8 mouse cellular contexts compared by ENCODE assay signal in the genomic region with DNA sequence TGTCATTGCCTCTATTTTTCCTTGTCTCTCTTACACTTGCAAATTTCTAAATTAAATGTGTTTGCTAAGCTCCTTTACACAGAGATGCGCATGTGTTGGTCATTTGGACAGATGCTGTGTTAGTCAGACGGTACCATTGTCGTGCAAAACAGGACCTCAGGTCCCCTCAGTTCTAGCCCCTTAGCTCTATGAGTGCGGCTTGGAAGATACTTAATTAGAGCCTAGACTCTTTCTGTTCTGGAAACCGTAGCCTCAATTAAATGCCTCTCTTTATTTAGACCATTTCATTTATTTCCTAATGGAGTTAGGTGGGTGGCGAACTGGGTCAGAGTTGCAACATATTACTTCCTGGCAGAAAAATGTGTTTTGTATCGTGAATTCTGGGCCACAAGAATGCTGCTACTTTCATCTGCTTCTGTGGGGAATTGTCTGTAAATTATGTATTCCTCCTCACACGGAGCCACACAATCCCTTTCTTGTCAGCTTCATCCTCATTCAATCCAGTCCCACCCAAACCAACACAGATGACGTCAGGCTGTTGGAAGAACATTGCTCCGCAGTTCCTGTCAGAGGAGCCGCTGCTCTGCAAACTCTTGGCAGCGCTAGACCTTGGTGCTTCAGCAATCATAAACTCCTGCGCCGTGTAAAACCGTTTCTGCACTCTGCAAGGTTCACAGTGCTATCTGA.
DNase-seq lines count a peak whose midpoint lies in the region; ATAC-seq and TF ChIP-seq lines count a peak whose summit lies in the region.

No protein-coding gene starts in this region.

- no peak overlapping the region for H3K9ac ChIP-seq in hindbrain, embryonic 12.5 days
- H3K9ac ChIP-seq in midbrain, embryonic 15.5 days: peak overlapping the region; percentile 21; the same call in 1 of the 2 replicates

- 31% methylated on average over 15 of the region's 15 CpGs for WGBS in hindbrain, embryonic 12.5 days
- 13% methylated on average over 15 of the region's 15 CpGs for WGBS in midbrain, embryonic 15.5 days

- intact Hi-C loops in left cerebral cortex, adult 2 months (cut with DNase I): loop anchor here (2.0 to 10.0 kb wide), 5 partner anchors 151 to 1697 kb away; a partner anchor contains a TSS

- peak overlapping the region; percentile 5; the same call in 1 of the 2 replicates for H3K4me3 ChIP-seq in hindbrain, embryonic 12.5 days
- peak overlapping the region; percentile 42 for H3K4me3 ChIP-seq in left cerebral cortex, adult 2 months
- peak overlapping the region; percentile 23 for H3K4me3 ChIP-seq in midbrain, embryonic 15.5 days

- no peak for TF ChIP-seq CTCF in left cerebral cortex, adult 2 months (IDR thresholded peaks at IDR 0.05)

- no peaks in the 10 kb centered on the region for H3K36me3 ChIP-seq in hindbrain, embryonic 12.5 days
- no peaks in the 10 kb centered on the region for H3K36me3 ChIP-seq in midbrain, embryonic 15.5 days (replicated peaks)

- peak; percentile 51 for ATAC-seq in hindbrain, embryonic 12.5 days (ENCODE audit: low FRiP score)
- peak; percentile 94 for ATAC-seq in midbrain, embryonic 15.5 days (replicated peaks)
- no peak for ATAC-seq in erythroid progenitor cell, adult 5-6 weeks (replicated peaks; ENCODE audit: low FRiP score, poor library complexity, severe bottlenecking)

- H3K27me3 ChIP-seq in hindbrain, embryonic 12.5 days: no peaks in the 10 kb centered on the region
- H3K27me3 ChIP-seq in midbrain, embryonic 15.5 days (replicated peaks): no peaks in the 10 kb centered on the region

- DNase-seq in brain, adult 2 months (ENCODE audit: low read depth, low spot score): peak; percentile 96
- DNase-seq in cerebellum, postnatal 10 days: peak; percentile 87
- peak; percentile 49 to 50 for DNase-seq in frontal cortex, postnatal 14 days (ENCODE audit: low spot score in 2 of 2)
- DNase-seq in left cerebral cortex, adult 2 months (ENCODE audit: extremely low spot score in 1 of 2, low spot score in 2 of 2): peak; percentile 53 to 60
- no peak for DNase-seq in thymus, postnatal 14 days

- peak overlapping the region; percentile 40 for H3K4me2 ChIP-seq in hindbrain, embryonic 12.5 days (replicated peaks)
- H3K4me2 ChIP-seq in midbrain, embryonic 15.5 days: peak overlapping the region; percentile 44

- no peaks in the 10 kb centered on the region for H3K9me3 ChIP-seq in hindbrain, embryonic 12.5 days (replicated peaks)
- no peaks in the 10 kb centered on the region for H3K9me3 ChIP-seq in midbrain, embryonic 15.5 days

- H3K27ac ChIP-seq in hindbrain, embryonic 12.5 days: peak overlapping the region; percentile 52
- H3K27ac ChIP-seq in left cerebral cortex, adult 2 months: peak overlapping the region; percentile 70
- H3K27ac ChIP-seq in midbrain, embryonic 15.5 days: peak overlapping the region; percentile 82

- H3K4me1 ChIP-seq in hindbrain, embryonic 12.5 days: peaks cover 22% of the 10 kb centered on the region
- peaks cover 24% of the 10 kb centered on the region for H3K4me1 ChIP-seq in midbrain, embryonic 15.5 days
